Mouse (Mus musculus): ENCODE measurements around the gene Mrps35.

GRCm38 (mm10) chr6:147088517-147088916 lies 46.0 kb downstream of the Mrps35 start:
- TF ChIP-seq CTCF (IDR thresholded peaks at IDR 0.05; ENCODE audit: low read depth): no peak
- no peak for TF ChIP-seq EP300 (IDR thresholded peaks at IDR 0.05; ENCODE audit: low read depth)
